Mouse (Mus musculus): ENCODE results near the gene Pfas. TPM values are rescaled to one million over a fixed set of nuclear protein-coding genes. Genes with fewer than 3 reads are reported as not detected.

Gene Pfas
- total and polyA plus RNA-seq, 3 experiments = 63.5 to 149 (median 130) TPM

DNA sequence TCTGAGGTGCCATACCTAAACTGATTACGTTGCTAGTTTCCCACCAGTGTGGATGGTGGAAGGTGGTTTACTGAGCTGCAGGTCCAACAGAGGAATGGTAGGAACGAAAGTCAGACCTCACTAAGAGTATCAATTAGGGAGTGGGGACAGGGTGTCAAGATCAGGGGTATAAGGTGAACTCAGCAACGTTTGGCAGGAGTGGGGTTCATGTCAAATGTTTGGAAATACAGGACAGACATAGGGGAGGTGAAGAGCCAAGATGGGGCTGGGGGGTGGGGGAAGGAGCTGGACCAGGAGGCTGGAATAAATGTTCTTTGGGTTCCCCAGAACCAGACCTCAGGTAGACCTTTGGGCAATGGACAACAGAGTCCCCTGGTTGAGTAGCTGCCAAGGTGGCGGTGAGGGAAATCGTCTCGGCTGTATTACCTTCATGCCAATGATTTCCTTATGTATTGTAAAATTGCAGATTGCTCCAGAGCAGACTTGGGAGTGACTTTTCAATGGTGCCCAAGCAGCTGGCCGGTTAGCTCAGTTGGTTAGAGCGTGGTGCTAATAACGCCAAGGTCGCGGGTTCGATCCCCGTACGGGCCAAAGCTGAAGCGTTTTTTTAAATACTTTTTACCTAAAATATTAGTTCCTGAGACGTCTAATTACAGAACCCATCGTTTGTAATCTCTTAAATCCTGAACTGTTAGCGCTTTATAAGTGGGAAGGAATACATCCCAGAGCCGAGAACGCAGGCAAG lies 28.4 kb upstream of the Pfas start:
- Histone ChIP-seq H3K79me2 (ENCODE audit: control insufficient read depth, insufficient read depth, low read length, poor library complexity) (no peaks in the 10 kb centered on the region; the same call in 1 of the 2 replicates), H3K27ac (ENCODE audit: control insufficient read depth, low read depth, low read length) (peak overlapping the region; percentile 61), H3K4me3 (ENCODE audit: control insufficient read depth in 1 of 2, insufficient read depth in 1 of 2, low read depth in 2 of 2, low read length in 2 of 2) (peak overlapping the region; percentile 48 to 84), H3K4me1 (ENCODE audit: control insufficient read depth in 1 of 2, insufficient read depth in 2 of 2, low read length in 2 of 2) (peaks cover 0 to 22% of the 10 kb centered on the region in 2 experiments; a peak in 3 of 4 replicates), H3K9me3 (replicated peaks; ENCODE audit: insufficient read depth, low read length) (no peaks in the 10 kb centered on the region), H3K9ac (ENCODE audit: control insufficient read depth, low read depth, low read length, poor library complexity, severe bottlenecking) (peak overlapping the region; percentile 68), H3K27me3 (ENCODE audit: control insufficient read depth in 1 of 2, insufficient read depth in 2 of 2, low read length in 2 of 2) (no peaks in the 10 kb centered on the region), H3K36me3 (ENCODE audit: control insufficient read depth in 1 of 2, insufficient read depth in 2 of 2, low read length in 2 of 2) (peaks cover 0 to 13% of the 10 kb centered on the region in 2 experiments; a peak in 2 of 4 replicates)
- DNase-seq (ENCODE audit: low read depth, low spot score) = peak; percentile 86
- TF ChIP-seq POLR2A (IDR thresholded peaks at IDR 0.05; ENCODE audit: control insufficient read depth in 1 of 2, insufficient read depth in 1 of 2, low read depth in 1 of 2, low read length in 2 of 2, poor library complexity in 1 of 2) = peak in 1 of 2 experiments; percentile 63; a peak in 2 of 4 replicates
- TF ChIP-seq E2F4 (IDR thresholded peaks at IDR 0.05; ENCODE audit: borderline replicate concordance, low read depth, low read length) = no peak
- TF ChIP-seq TBP (IDR thresholded peaks at IDR 0.05; ENCODE audit: low read depth, low read length) = peak; percentile 98
- TF ChIP-seq MEF2A (IDR thresholded peaks at IDR 0.05; ENCODE audit: extremely low read depth, insufficient replicate concordance, low read depth, low read length, poor library complexity, severe bottlenecking) = no peak

DNA sequence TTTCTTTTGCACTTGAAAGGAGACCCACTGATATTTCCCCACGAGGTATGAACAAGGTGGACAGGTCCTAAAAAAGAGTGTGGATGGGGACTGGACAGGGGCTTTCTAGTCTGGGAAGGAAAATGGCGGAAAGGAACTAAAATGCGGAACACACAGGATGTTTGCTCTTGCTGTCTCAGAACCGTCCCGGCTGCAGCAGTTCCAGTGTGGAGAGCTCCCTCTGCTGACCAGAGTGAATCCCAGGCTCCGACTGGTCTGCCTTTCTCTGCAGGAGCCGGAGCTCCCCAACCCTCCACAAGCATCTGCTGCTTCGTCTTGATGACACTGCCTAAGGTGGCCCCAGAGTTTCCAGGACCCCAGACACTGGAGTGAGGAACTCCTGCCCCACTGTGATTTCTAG lies 27.6 kb upstream of the Pfas start:
- H3K9ac ChIP-seq (ENCODE audit: control insufficient read depth, low read depth, low read length, poor library complexity, severe bottlenecking) = peak overlapping the region; percentile 56
- peak overlapping the region; percentile 21 to 56 for H3K4me3 ChIP-seq (ENCODE audit: control insufficient read depth in 1 of 2, insufficient read depth in 1 of 2, low read depth in 2 of 2, low read length in 2 of 2)
- H3K79me2 ChIP-seq (ENCODE audit: control insufficient read depth, insufficient read depth, low read length, poor library complexity) = no peaks in the 10 kb centered on the region; the same call in 1 of the 2 replicates
- H3K9me3 ChIP-seq (replicated peaks; ENCODE audit: insufficient read depth, low read length) = no peaks in the 10 kb centered on the region
- H3K4me1 ChIP-seq (ENCODE audit: control insufficient read depth in 1 of 2, insufficient read depth in 2 of 2, low read length in 2 of 2) = peaks cover 0 to 22% of the 10 kb centered on the region in 2 experiments; a peak in 3 of 4 replicates
- DNase-seq (ENCODE audit: low read depth, low spot score) = peak; percentile 97
- H3K27ac ChIP-seq (ENCODE audit: control insufficient read depth, low read depth, low read length) = peak overlapping the region; percentile 55
- peaks cover 0 to 13% of the 10 kb centered on the region in 2 experiments; a peak in 2 of 4 replicates for H3K36me3 ChIP-seq (ENCODE audit: control insufficient read depth in 1 of 2, insufficient read depth in 2 of 2, low read length in 2 of 2)
- peak; percentile 89 for TF ChIP-seq TBP (IDR thresholded peaks at IDR 0.05; ENCODE audit: low read depth, low read length)
- TF ChIP-seq ELF1 (IDR thresholded peaks at IDR 0.05; ENCODE audit: low read depth, low read length) = no peak
- TF ChIP-seq BHLHE40 (IDR thresholded peaks at IDR 0.05; ENCODE audit: borderline replicate concordance, low read depth, low read length) = no peak
- no peak for TF ChIP-seq ETS1 (IDR thresholded peaks at IDR 0.05; ENCODE audit: low read depth, low read length)
- peak in 1 of 2 experiments; percentile 37; a peak in 1 of 4 replicates for TF ChIP-seq POLR2A (IDR thresholded peaks at IDR 0.05; ENCODE audit: control insufficient read depth in 1 of 2, insufficient read depth in 1 of 2, low read depth in 1 of 2, low read length in 2 of 2, poor library complexity in 1 of 2)
- TF ChIP-seq POLR2AphosphoS2 (IDR thresholded peaks at IDR 0.05; ENCODE audit: low read length) = no peak
- peak in 2 of 3 experiments; percentile 82 to 96; a peak in 4 of 6 replicates for TF ChIP-seq CTCF (IDR thresholded peaks at IDR 0.05 in 2 of 3, conservative IDR thresholded peaks at IDR 0.05 in 1 of 3; ENCODE audit: control insufficient read depth in 1 of 3, insufficient read depth in 1 of 3, low read depth in 2 of 3, low read length in 3 of 3, poor library complexity in 1 of 3, severe bottlenecking in 1 of 3)
- no peaks in the 10 kb centered on the region for H3K27me3 ChIP-seq (ENCODE audit: control insufficient read depth in 1 of 2, insufficient read depth in 2 of 2, low read length in 2 of 2)

- H3K9me3 ChIP-seq (replicated peaks; ENCODE audit: insufficient read depth, low read length) = no peaks in the 10 kb centered on the region
- TF ChIP-seq MAFK (IDR thresholded peaks at IDR 0.05; ENCODE audit: borderline replicate concordance, low read depth, low read length) = no peak
- no peak for TF ChIP-seq HCFC1 (IDR thresholded peaks at IDR 0.05; ENCODE audit: low read depth, low read length)
- no peak for TF ChIP-seq ZMIZ1 (IDR thresholded peaks at IDR 0.05; ENCODE audit: low read depth, low read length)
- TF ChIP-seq MAX (IDR thresholded peaks at IDR 0.05; ENCODE audit: low read length) = no peak
- TF ChIP-seq BHLHE40 (IDR thresholded peaks at IDR 0.05; ENCODE audit: borderline replicate concordance, low read depth, low read length) = no peak
- no peak for TF ChIP-seq TCF12 (IDR thresholded peaks at IDR 0.05; ENCODE audit: low read depth, low read length)
- TF ChIP-seq SMC3 (IDR thresholded peaks at IDR 0.05; ENCODE audit: low read depth, low read length) = no peak
- no peak for TF ChIP-seq JUND (IDR thresholded peaks at IDR 0.05; ENCODE audit: low read depth, low read length)
- no peak for TF ChIP-seq MEF2A (IDR thresholded peaks at IDR 0.05; ENCODE audit: extremely low read depth, insufficient replicate concordance, low read depth, low read length, poor library complexity, severe bottlenecking)
- TF ChIP-seq NELFE (IDR thresholded peaks at IDR 0.05; ENCODE audit: low read depth, low read length) = no peak
- TF ChIP-seq TBP (IDR thresholded peaks at IDR 0.05; ENCODE audit: low read depth, low read length) = no peak
- no peak for TF ChIP-seq POLR2A (IDR thresholded peaks at IDR 0.05; ENCODE audit: control insufficient read depth in 1 of 2, insufficient read depth in 1 of 2, low read depth in 1 of 2, low read length in 2 of 2, poor library complexity in 1 of 2)
- TF ChIP-seq POLR2AphosphoS2 (IDR thresholded peaks at IDR 0.05; ENCODE audit: low read length) = no peak
- TF ChIP-seq SIN3A (IDR thresholded peaks at IDR 0.05; ENCODE audit: low read length) = no peak
- TF ChIP-seq ELF1 (IDR thresholded peaks at IDR 0.05; ENCODE audit: low read depth, low read length) = no peak
- no peak for TF ChIP-seq MYB (IDR thresholded peaks at IDR 0.05; ENCODE audit: low read depth, low read length)
- no peak for TF ChIP-seq MAZ (IDR thresholded peaks at IDR 0.05; ENCODE audit: low read depth, low read length)
- TF ChIP-seq CHD2 (IDR thresholded peaks at IDR 0.05; ENCODE audit: low read length) = no peak
- no peak for TF ChIP-seq CHD1 (IDR thresholded peaks at IDR 0.05; ENCODE audit: low read depth, low read length)
These were observed 27.2 kb upstream of the Pfas start for GRCm38 (mm10) chr11:69035411-69035810.

More at GRCm38 (mm10) chr11:69035411-69035810, 27.2 kb upstream of the Pfas start:
- Histone ChIP-seq H3K27ac (ENCODE audit: control insufficient read depth, low read depth, low read length) (peak overlapping the region; percentile 55), H3K27me3 (ENCODE audit: control insufficient read depth in 1 of 2, insufficient read depth in 2 of 2, low read length in 2 of 2) (no peaks in the 10 kb centered on the region), H3K9ac (ENCODE audit: control insufficient read depth, low read depth, low read length, poor library complexity, severe bottlenecking) (peak overlapping the region; percentile 56), H3K79me2 (ENCODE audit: control insufficient read depth, insufficient read depth, low read length, poor library complexity) (no peaks in the 10 kb centered on the region; the same call in 1 of the 2 replicates), H3K4me3 (ENCODE audit: control insufficient read depth in 1 of 2, insufficient read depth in 1 of 2, low read depth in 2 of 2, low read length in 2 of 2) (peak overlapping the region; percentile 21 to 36; a peak in 2 of 4 replicates), H3K4me1 (ENCODE audit: control insufficient read depth in 1 of 2, insufficient read depth in 2 of 2, low read length in 2 of 2) (peaks cover 0 to 22% of the 10 kb centered on the region in 2 experiments; a peak in 3 of 4 replicates), H3K36me3 (ENCODE audit: control insufficient read depth in 1 of 2, insufficient read depth in 2 of 2, low read length in 2 of 2) (peaks cover 0 to 13% of the 10 kb centered on the region in 2 experiments; a peak in 2 of 4 replicates)
- no peak for DNase-seq (ENCODE audit: low read depth, low spot score)

All from MEL (cell line).